Mouse (Mus musculus): ENCODE results near the gene Mxi1.

DNA sequence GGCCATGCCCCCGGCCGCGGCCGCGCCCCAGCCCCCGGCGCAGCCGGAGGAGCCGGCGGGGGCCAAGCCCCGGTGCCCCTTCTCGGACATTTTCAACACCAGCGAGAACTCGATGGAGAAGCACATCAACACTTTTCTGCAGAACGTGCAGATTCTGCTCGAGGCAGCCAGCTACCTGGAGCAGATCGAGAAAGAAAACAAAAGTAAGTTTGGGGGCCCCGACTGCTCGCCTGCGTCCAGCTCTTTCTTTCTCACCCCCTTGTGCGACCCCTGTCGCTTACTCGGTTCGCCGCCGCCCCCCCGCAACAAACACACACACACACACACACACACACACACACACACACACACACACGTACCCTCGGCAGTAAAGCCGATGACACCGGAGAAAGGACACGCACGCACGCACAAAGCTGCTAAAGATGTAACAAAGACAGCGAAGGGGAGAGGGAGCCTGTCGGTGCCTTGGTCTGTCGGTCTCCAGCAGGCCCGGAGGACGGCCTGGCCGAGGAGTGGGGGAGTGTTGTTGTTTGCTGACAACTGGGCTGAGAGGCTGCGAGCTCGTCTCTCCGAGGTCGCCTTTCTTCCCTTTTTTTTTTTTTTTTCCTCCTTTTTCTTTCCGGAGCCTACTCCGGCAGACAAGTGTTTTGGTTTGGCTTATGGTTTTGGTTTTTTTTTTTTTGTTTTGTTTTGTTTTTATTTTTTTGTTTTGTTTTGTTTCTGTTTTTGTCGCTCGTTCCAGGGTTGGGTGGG, 629 bp downstream of the Mxi1 start:
- no peak for TF ChIP-seq CTCF (IDR thresholded peaks at IDR 0.05; ENCODE audit: low read depth)
- TF ChIP-seq EP300 (IDR thresholded peaks at IDR 0.05; ENCODE audit: low read depth) = no peak

All from liver, embryonic 14.5 days (tissue).